Mouse (Mus musculus) thymus, postnatal 36 days (tissue): Measurements from ENCODE around the gene Efhd2.

Experiments
- DNase-seq, 2 experiments: peaks; one replicate each; pipeline ENCODE4 v3.0.0; 2022; ENCODE audit warnings: mixed read lengths in 2 of 2

Efhd2 gene

GRCm38 (mm10) chr4:141857422-141857930, 17.2 kb downstream of the Efhd2 start:
- peak; percentile 64 to 72 for DNase-seq

- peak in 1 of 2 experiments; percentile 36 for DNase-seq
These were observed 21.3 kb downstream of the Efhd2 start for GRCm38 (mm10) chr4:141853437-141853836.

- no peak for DNase-seq
These were observed 28.7 kb downstream of the Efhd2 start, which contains the start of gene Ctrc for GRCm38 (mm10) chr4:141845999-141846398. TSS of gene Ctrc (minus strand) at chr4:141846359.

- no peak for DNase-seq
These were observed 40.1 kb downstream of the Efhd2 start for GRCm38 (mm10) chr4:141834536-141835095.

GRCm38 (mm10) chr4:141833911-141834310, 40.8 kb downstream of the Efhd2 start:
- DNase-seq: no peak

GRCm38 (mm10) chr4:141831361-141831760, 43.4 kb downstream of the Efhd2 start:
- no peak for DNase-seq

GRCm38 (mm10) chr4:141830381-141830780, 44.3 kb downstream of the Efhd2 start:
- DNase-seq: no peak

- DNase-seq: no peak
These were observed 46.5 kb downstream of the Efhd2 start for GRCm38 (mm10) chr4:141828177-141828576.

- no peak for DNase-seq
These were observed 47.3 kb downstream of the Efhd2 start for GRCm38 (mm10) chr4:141827401-141827800.

- DNase-seq: no peak
These were observed 48.7 kb downstream of the Efhd2 start, which contains the start of gene Cela2a for GRCm38 (mm10) chr4:141826060-141826459. TSS of gene Cela2a (minus strand) at chr4:141826160.

- peak in 1 of 2 experiments; percentile 18 for DNase-seq
These were observed 51.7 kb downstream of the Efhd2 start for GRCm38 (mm10) chr4:141822979-141823378.

GRCm38 (mm10) chr4:141822089-141822488, 52.6 kb downstream of the Efhd2 start:
- DNase-seq: peak; percentile 12 to 14

GRCm38 (mm10) chr4:141821178-141821577, 53.5 kb downstream of the Efhd2 start:
- no peak for DNase-seq

GRCm38 (mm10) chr4:141819316-141819715, 55.4 kb downstream of the Efhd2 start:
- DNase-seq: no peak

GRCm38 (mm10) chr4:141818861-141819260, 55.9 kb downstream of the Efhd2 start:
- no peak for DNase-seq

- no peak for DNase-seq
These were observed 57.0 kb downstream of the Efhd2 start for GRCm38 (mm10) chr4:141817706-141818105.

- no peak for DNase-seq
These were observed 57.7 kb downstream of the Efhd2 start for GRCm38 (mm10) chr4:141816776-141817655.

- DNase-seq: no peak
These were observed 58.5 kb downstream of the Efhd2 start for GRCm38 (mm10) chr4:141816267-141816666.

GRCm38 (mm10) chr4:141811375-141811774, 63.3 kb downstream of the Efhd2 start:
- DNase-seq: no peak

- DNase-seq: no peak
These were observed 63.7 kb downstream of the Efhd2 start for GRCm38 (mm10) chr4:141810975-141811374.

GRCm38 (mm10) chr4:141809850-141810464, 64.8 kb downstream of the Efhd2 start:
- DNase-seq: peak; percentile 22 to 32
